Mouse (Mus musculus): Measurements from ENCODE around the gene Cachd1.

GRCm38 (mm10) chr4:100743615-100744014 lies 32.9 kb upstream of the Cachd1 start:
- TF ChIP-seq POLR2A (IDR thresholded peaks at IDR 0.05; ENCODE audit: borderline replicate concordance, extremely low read depth, low read depth, low read length) (no peak), CTCF (IDR thresholded peaks at IDR 0.05; ENCODE audit: insufficient read depth, low read length) (no peak)

All from lung, adult 2 months (tissue).